Mouse (Mus musculus): ENCODE data around the gene Kmt2d. TPM values are rescaled to one million over a fixed set of nuclear protein-coding genes. Genes with fewer than 3 reads are reported as not detected.
A peak's percentile ranks its signal among the peaks of the same experiment; 100 is the strongest.

Gene Kmt2d
- polyA plus RNA-seq, 1 experiment = 33.0 TPM

DNA sequence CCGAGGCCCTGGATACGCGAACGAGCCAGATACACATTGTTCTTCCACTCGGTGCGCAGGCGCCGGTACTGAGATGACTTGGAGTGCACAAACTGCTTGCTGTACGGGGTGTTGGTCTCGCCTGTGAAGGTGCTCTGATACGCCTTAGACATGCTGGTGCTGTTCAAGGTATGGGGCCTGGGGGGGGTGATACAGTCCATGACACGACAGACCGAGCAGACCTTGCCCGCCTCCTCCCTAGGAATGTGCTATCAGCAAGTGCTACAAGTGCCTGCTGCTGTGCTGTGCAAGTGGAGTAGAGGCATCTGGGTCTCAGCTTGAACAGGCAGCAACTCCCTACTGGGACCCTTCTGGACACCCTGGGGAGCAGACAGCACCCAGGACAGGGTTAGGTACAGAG lies 35.7 kb downstream of the Kmt2d start:
- TF ChIP-seq POLR2A (IDR thresholded peaks at IDR 0.05; ENCODE audit: extremely low read depth, insufficient read depth, low read length) (no peak), CTCF (IDR thresholded peaks at IDR 0.05; ENCODE audit: extremely low read depth, insufficient read depth, low read length) (no peak)
- Histone ChIP-seq H3K27ac (ENCODE audit: insufficient read depth, low read length) (no peak overlapping the region), H3K4me3 (ENCODE audit: insufficient read depth, low read length) (no peak overlapping the region)

DNA sequence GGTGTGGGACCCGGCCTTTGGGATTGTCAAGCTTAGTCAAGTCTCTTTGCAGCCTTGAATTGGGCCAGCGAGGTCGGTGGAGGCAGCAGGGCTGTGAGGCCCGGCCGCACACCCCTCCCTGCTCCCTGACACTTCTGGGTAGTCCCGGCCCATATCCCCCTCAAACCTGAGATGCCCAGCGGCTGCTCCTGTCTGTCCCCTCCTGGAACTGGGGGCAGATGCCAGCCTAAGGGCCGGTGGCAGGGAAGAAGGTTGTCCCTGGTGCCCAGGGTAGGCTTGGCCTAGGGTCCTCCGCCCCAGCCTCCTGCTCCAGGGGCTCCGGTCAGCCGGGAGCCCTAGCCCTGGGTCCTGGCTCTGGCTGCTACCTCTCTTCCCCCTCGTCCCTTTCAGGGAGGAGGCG lies 36.9 kb downstream of the Kmt2d start:
- Histone ChIP-seq H3K27ac (ENCODE audit: insufficient read depth, low read length) (no peak overlapping the region), H3K4me1 (ENCODE audit: control insufficient read depth, insufficient read depth, low read length) (peaks cover 2% of the 10 kb centered on the region; the same call in 1 of the 2 replicates), H3K4me3 (ENCODE audit: insufficient read depth, low read length) (no peak overlapping the region)
- TF ChIP-seq POLR2A (IDR thresholded peaks at IDR 0.05; ENCODE audit: extremely low read depth, insufficient read depth, low read length) = no peak
- no peak for TF ChIP-seq CTCF (IDR thresholded peaks at IDR 0.05; ENCODE audit: extremely low read depth, insufficient read depth, low read length)

More for the DNA sequence above, 35.7 kb downstream of the Kmt2d start:
- H3K4me1 ChIP-seq (ENCODE audit: control insufficient read depth, insufficient read depth, low read length) = peaks cover 2% of the 10 kb centered on the region; the same call in 1 of the 2 replicates

DNA sequence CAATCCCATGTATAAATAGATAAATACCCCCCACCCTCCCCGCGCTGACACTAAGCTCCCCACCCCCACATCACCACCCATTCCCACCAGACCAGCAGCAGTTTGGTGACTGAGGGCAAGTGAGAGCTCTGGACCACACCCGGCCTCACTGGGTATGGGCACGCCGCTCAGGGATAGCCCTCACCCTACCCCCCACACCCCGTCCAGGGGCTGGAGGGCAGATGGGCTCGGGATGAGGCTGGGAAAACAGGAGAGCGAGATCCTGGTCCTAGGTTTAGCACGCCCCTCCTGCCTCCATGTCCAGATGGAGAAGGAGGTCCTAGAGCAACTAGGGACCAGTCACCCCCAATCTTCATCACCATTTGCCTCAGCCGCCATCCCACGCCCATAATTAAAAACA lies 37.7 kb downstream of the Kmt2d start:
- Histone ChIP-seq H3K27ac (ENCODE audit: insufficient read depth, low read length) (no peak overlapping the region), H3K4me1 (ENCODE audit: control insufficient read depth, insufficient read depth, low read length) (peaks cover 2% of the 10 kb centered on the region; the same call in 1 of the 2 replicates), H3K4me3 (ENCODE audit: insufficient read depth, low read length) (no peak overlapping the region)
- TF ChIP-seq CTCF (IDR thresholded peaks at IDR 0.05; ENCODE audit: extremely low read depth, insufficient read depth, low read length) (no peak), POLR2A (IDR thresholded peaks at IDR 0.05; ENCODE audit: extremely low read depth, insufficient read depth, low read length) (no peak)

DNA sequence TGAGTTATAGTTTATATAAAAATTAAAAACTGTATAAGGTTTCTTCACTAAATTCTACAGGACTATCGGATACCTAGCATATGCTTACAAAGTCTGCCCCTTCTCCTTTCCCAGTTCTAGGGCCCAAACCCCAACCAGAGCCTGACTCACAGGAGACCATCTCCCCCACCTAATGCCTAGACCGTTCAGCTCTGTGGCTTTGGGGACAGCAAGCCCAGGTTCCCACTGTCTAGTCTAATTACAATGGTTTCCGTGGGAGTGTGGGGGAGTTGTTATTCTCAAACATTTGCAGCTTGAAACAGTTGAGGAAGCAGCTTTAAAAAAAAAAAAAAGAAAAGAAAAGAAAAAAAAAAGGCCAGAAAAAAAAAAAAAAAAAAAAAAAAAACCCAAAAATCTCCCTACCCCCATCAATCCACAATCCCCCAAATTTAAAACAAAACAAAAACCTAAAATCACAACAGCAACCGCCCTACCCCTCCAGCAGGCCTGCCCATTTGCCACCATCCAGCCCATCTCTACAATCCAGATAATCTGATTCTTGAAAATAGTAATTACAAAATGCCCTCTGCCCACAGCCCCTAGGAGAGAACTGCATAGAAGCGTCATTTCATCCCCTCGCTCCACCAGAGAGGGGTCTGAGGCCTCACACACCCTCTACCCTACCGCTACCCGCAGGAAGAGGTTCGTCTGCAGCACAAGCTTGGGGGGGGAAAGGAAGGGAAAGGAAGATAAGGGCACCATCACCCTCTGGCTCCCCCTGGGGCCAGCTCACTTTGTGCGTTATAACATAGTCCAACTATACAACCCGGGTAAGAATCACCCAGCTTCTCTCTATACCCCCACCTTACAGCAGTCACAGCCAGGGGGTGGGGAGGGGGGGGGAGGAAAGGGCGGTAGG lies 38.6 kb downstream of the Kmt2d start:
- H3K4me3 ChIP-seq (ENCODE audit: insufficient read depth, low read length) = no peak overlapping the region; the same call in 1 of the 2 replicates
- TF ChIP-seq POLR2A (IDR thresholded peaks at IDR 0.05; ENCODE audit: extremely low read depth, insufficient read depth, low read length) = no peak
- no peak for TF ChIP-seq CTCF (IDR thresholded peaks at IDR 0.05; ENCODE audit: extremely low read depth, insufficient read depth, low read length)
- H3K27ac ChIP-seq (ENCODE audit: insufficient read depth, low read length) = no peak overlapping the region

DNA sequence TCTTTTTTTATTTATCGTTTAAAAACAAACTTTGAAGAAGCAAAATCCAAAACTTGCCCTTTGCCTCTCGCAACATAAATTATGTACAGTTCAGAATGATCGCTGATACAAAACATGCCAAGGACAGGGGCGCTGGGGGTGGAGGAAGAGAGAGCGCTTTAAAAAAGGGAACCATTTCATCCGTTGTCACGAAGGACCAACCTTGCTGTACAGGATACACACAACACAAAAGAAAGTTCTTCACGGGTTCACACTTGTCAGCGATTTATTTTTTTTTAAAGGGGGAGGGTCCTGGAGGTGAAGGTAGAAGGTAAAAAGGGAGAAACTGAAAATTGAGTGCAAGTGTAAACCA lies 39.3 kb downstream of the Kmt2d start:
- Histone ChIP-seq H3K4me1 (ENCODE audit: control insufficient read depth, insufficient read depth, low read length) (peaks cover 2% of the 10 kb centered on the region; the same call in 1 of the 2 replicates), H3K4me3 (ENCODE audit: insufficient read depth, low read length) (peak overlapping the region; percentile 66), H3K27ac (ENCODE audit: insufficient read depth, low read length) (peak overlapping the region; percentile 66; the same call in 1 of the 2 replicates)
- TF ChIP-seq CTCF (IDR thresholded peaks at IDR 0.05; ENCODE audit: extremely low read depth, insufficient read depth, low read length) (no peak), POLR2A (IDR thresholded peaks at IDR 0.05; ENCODE audit: extremely low read depth, insufficient read depth, low read length) (no peak)

More for the DNA sequence above, 38.6 kb downstream of the Kmt2d start:
- peaks cover 2% of the 10 kb centered on the region; the same call in 1 of the 2 replicates for H3K4me1 ChIP-seq (ENCODE audit: control insufficient read depth, insufficient read depth, low read length)

DNA sequence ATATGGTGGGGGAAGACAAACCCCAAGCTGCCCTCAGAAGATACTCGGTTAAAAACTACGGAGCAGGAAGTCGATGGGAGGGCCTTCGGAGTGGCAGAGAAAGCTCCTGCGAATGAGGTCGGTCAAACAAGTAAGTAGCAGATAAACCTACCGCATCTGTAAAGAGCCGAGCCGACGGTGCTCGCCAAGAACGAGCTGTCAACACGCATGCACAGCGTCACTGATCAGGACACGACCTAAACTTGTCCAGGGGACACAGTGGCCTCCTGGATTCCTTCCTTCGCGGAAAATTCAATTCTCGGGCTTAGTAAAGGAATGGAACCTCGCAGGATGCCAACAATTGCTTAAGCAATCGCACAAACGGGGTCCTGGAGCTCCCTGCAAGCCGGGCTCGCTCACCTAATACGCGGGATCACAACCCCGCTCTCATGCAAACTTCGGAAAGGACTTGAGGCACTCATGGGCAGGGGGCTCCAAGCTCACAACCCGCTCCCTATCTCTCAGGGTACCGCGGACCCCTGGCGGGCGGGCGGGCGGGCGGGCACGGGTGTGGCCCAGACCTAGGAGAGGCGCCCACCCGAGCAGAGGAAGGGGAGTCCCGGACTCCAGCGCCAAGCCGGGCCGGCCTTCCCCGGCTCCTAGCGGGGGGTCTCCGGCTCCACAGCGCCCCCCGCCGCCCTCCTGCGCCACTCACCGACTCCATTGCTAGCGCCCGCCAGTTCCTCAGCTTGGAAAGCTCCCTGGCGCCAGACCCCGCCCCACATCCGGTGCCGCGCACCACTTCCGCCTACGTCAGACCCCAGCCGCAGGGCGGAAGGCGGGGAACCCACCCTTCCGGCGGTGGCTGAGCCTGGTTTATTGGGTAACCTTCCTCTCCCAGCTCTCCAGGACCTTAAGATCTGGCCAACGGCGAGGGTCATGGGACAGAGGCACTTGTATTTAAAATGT lies 40.0 kb downstream of the Kmt2d start, which contains the start of gene Prkag1:
Gene Prkag1 (minus strand): TSS at position 786 of the 948 bp plus-strand sequence.
- Histone ChIP-seq H3K27ac (ENCODE audit: insufficient read depth, low read length) (peak within 1 kb of the TSS; percentile 66; the same call in 1 of the 2 replicates), H3K4me1 (ENCODE audit: control insufficient read depth, insufficient read depth, low read length) (peaks cover 2% of the 10 kb centered on the region; the same call in 1 of the 2 replicates), H3K4me3 (ENCODE audit: insufficient read depth, low read length) (peak within 1 kb of the TSS; percentile 66)
- peak; percentile 77 for TF ChIP-seq POLR2A (IDR thresholded peaks at IDR 0.05; ENCODE audit: extremely low read depth, insufficient read depth, low read length)
- 0 out of 2 replicates have a peak, but pooled peaks have one; percentile 13 for TF ChIP-seq CTCF (IDR thresholded peaks at IDR 0.05; ENCODE audit: extremely low read depth, insufficient read depth, low read length)

DNA sequence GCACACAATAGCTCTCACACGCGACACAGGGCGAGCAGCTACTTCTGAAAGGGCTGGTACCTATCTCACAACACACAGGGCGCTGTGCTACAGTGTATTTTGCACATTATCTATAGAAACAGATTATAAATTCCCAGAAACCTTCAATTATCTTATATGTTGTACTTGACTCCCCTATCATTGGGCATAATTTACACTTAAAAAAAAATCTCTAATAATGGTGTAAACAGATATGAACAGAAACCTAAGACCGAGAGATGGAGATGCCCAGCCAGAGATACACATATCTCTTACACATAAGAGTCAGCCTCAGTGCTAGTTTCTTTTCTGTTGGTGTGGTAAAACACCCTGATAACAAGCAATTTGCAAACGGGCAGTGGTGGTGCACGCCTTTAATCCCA lies 43.4 kb downstream of the Kmt2d start:
- H3K4me3 ChIP-seq (ENCODE audit: insufficient read depth, low read length) = no peak overlapping the region
- no peak for TF ChIP-seq CTCF (IDR thresholded peaks at IDR 0.05; ENCODE audit: extremely low read depth, insufficient read depth, low read length)
- TF ChIP-seq POLR2A (IDR thresholded peaks at IDR 0.05; ENCODE audit: extremely low read depth, insufficient read depth, low read length) = no peak
- H3K27ac ChIP-seq (ENCODE audit: insufficient read depth, low read length) = no peak overlapping the region
- H3K4me1 ChIP-seq (ENCODE audit: control insufficient read depth, insufficient read depth, low read length) = peaks cover 2% of the 10 kb centered on the region; the same call in 1 of the 2 replicates

DNA sequence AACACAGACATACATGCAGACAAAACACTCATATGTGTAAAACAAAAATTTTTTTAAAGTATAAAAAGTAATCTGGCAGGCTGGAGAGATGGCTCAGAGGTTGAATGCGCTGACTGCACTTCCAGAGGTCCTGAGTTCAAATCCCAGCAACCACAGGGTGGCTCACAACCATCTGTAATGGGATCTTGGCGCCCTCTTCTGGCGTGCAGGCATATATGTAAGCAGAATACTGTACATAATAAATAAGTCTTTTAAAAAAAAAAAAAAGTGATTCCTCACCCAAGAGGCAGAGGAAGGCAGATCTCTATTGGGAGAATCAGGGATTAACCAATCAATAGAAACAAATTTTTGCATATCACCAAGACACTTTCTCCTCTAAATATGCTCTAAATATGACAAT lies 47.6 kb downstream of the Kmt2d start:
- Histone ChIP-seq H3K4me1 (ENCODE audit: control insufficient read depth, insufficient read depth, low read length) (peaks cover 4% of the 10 kb centered on the region), H3K4me3 (ENCODE audit: insufficient read depth, low read length) (no peak overlapping the region), H3K27ac (ENCODE audit: insufficient read depth, low read length) (no peak overlapping the region)
- TF ChIP-seq CTCF (IDR thresholded peaks at IDR 0.05; ENCODE audit: extremely low read depth, insufficient read depth, low read length) = no peak
- no peak for TF ChIP-seq POLR2A (IDR thresholded peaks at IDR 0.05; ENCODE audit: extremely low read depth, insufficient read depth, low read length)

DNA sequence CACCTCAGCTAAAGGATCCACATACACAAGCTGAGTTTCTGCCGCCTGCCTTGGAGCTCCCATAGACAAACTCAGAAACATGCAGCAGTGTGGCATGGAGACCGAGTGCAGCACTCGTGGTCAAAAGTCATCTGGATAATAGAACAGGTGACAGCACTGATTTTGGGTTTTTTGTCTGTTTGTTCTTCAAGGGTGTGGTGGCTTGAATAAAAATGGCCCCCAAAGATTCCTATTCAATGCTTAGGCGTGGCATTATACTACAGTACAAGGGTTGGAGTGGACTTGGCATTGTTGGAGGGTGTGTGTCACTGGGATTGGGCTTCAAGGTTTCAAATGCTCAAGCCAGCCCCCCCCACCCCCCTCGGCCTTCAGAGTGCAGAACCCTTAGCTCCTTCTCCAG lies 48.9 kb downstream of the Kmt2d start:
- Histone ChIP-seq H3K27ac (ENCODE audit: insufficient read depth, low read length) (0 out of 2 replicates have a peak overlapping the region, but pooled peaks have one; percentile 47), H3K4me1 (ENCODE audit: control insufficient read depth, insufficient read depth, low read length) (peaks cover 4% of the 10 kb centered on the region)

More for the DNA sequence above, 48.9 kb downstream of the Kmt2d start:
- TF ChIP-seq CTCF (IDR thresholded peaks at IDR 0.05; ENCODE audit: extremely low read depth, insufficient read depth, low read length) (no peak), POLR2A (IDR thresholded peaks at IDR 0.05; ENCODE audit: extremely low read depth, insufficient read depth, low read length) (no peak)
- no peak overlapping the region for H3K4me3 ChIP-seq (ENCODE audit: insufficient read depth, low read length)
